Mouse (Mus musculus) monocyte, adult 5-6 weeks (primary cell): Measurements from ENCODE around the gene Ly9. TPM values are rescaled to one million over a fixed set of nuclear protein-coding genes. Genes with fewer than 3 reads are reported as not detected.

Experiments
- ATAC-seq: fragments of 153-309, 156-312 bp; replicated peaks from 2 replicates; pipeline ENCODE4 v1.8.0; 2017; ENCODE audit warnings: mild to moderate bottlenecking; ENCODE audit not compliant: low TSS enrichment, insufficient number of reproducible peaks, severe bottlenecking, poor library complexity, low FRiP score
- total RNA-seq: library from RNA; stranded (forward); fragments of 200-1000, 200-491, 200-594 nt; gene quantifications from 3 replicates; pipeline ENCODE4 v1.2.3, GENCODE M21; 2017

Gene Ly9
- total RNA-seq, 1 experiment from 2014 or later = 80.7 TPM

DNA sequence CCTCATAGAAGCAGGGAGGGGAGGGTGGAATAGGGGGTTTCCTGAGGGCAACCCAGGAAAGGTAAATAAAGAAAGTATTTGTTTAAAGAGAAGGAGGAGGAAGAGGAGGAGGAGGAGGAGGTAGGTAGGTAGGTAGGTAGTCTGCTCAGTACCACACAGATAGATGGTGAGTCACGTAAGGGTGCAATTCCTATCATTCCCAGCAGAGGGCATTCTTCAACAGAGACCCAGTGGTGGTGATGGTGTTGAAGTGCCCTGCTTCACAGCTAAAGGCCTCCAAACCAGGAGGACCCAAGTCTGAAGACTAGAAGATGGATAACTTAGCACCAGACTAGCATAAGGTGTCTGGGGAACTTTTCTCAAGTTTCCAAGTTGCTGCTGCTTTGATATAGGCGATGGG is 2.8 kb upstream of the Ly9 start:
- peak; percentile 60; the same call in 1 of the 2 replicates for ATAC-seq

DNA sequence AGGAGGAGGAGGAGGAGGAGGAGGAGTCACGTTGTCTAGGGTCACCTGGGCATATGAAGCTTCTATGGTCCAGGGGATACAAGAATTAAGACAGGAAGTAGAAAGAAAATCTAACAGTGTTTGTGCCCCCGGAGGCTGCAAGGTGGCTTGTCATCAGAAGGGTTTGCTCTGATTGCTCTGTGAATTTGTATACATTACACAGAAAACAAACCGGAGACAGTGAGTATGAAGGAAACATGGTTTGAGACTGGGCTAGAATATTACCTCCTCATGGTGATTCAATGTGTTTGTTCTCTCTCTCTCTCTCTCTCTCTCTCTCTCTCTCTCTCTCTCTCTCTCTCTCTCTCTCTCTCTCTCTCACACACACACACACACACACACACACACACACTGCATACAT is 554 bp downstream of the Ly9 start:
- ATAC-seq = no peak

DNA sequence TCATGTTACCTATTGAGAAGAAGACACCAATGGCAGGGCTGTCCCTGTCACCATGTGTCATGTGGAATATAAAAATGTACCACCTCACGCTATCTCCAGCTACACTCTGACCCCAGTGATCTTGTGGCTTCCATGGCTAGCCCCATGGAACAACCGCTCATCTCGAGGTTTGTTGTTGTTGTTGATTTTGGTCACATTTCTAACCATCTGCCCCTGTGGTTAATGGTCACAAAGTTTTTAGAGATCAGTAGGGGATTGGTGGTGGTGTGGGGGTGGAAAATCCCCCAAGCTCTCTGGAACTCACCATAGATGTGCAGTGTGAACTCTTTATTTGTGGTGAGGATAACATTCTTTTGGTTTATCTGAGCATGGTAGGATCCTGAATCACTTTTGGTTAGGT is 2.5 kb downstream of the Ly9 start:
- ATAC-seq = no peak

DNA sequence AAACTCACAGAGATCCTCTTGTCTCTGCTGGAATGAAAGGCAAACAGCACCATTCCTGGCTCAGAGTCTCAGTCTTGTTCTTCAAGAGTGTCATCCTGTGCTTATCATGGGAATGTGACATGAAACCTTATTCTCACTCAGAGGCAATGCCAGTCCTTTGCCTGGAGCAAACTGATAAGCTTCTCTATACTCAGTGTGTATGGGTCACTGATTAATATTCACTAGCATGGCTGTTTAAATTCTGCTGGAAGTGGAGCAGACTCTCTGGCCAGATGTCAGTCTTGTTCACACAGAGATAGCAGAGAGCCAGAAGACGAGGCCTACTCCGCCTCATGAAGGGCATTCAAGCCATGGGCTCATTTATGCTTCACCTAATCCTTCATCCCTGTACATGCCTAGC is 22.6 kb downstream of the Ly9 start:
- ATAC-seq = no peak

DNA sequence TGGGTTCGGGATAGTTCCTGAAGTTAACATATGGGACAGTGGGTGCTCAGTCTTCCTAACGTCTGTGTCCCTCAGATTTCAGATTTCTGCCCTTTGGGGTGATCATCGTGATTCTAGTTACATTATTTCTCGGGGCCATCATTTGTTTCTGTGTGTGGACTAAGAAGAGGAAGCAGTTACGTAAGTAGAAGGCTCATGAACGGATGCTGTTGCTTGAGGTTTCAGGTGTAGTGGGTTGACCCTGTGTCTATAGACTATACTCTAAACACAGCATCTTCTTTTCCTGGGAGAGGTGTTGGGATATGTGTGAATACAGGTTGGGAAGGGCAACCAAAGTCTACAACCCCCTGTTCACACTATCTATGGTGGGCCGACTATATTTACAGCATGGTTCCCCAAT is 30.0 kb downstream of the Ly9 start:
- no peak for ATAC-seq

DNA sequence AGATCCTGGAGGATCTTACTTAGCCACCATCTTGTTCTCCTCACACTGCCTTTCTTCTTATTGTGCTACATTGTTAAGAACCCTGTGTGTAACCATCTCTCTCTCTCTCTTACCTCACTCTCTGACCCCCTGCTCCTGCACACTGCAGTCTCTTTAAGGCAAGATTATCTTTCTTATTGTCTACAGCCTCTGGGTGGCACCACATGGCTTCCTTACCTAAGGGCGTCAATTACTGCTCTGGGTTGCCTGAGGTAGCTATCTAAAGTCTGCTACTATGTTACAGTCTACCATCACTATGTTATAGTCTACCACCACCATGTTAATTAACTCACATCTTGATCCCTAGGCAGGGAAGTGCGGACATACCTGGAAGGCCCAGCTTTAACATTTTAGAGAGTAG is 38.8 kb downstream of the Ly9 start:
- ATAC-seq = no peak

DNA sequence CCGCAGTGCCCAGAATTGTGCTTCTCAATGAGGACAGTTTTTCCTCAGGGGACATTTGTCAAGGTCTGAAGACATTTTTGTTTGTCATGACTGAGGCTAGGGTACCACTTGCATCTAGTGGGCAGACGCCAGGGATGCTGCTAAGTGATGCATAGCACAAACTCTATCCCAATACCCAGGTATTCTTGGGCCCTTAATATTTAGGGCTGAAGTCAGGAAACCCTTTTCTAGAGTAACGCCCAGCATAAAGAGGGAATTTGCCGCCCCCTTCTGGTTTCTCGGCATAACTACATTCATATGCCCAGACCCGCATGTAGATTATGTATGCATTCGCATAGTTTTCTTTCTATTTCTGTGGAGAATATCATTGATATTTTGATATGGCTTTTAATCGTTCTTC is 40.4 kb downstream of the Ly9 start:
- peak; percentile 37; the same call in 1 of the 2 replicates for ATAC-seq

DNA sequence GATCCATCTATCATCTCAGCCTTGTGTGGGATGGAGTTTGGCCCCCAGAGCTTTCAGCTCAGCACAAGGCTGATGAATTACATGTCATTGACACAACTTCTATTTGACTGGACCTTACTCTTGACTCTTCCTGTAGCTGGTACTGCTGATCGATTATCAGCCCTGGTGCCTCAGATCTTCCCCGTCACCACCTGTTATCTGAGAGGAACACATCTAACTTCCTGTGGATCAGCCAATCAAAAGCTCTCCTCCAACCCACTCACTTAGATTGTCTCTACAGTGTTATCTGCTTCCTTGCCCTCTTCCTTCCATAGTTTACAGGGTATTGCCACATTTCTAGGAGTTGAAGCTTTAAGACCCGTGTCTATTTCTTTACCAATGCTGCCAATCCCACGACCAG is 41.3 kb downstream of the Ly9 start:
- no peak for ATAC-seq

DNA sequence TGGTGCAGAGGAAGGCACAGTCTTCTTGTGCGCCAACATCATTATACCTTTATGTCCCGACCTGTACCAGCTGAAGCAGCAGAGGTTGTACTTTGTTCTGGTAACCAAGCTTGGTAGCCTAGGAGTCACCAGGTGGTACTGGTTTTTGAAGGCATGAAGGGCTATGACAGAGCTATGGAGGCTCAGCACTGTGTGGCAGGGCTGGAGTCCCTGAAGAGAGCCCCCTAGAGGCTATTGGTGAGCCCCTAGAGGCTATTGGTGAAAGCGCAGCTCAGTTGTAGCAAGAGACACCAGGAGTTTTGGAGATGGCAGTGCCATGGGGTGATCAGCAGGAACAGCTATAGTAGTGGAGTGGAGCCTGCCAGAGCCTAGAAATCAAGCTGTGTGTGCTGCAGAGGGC is 43.0 kb downstream of the Ly9 start:
- 0 out of 2 replicates have a peak, but pooled peaks have one; percentile 29 for ATAC-seq

DNA sequence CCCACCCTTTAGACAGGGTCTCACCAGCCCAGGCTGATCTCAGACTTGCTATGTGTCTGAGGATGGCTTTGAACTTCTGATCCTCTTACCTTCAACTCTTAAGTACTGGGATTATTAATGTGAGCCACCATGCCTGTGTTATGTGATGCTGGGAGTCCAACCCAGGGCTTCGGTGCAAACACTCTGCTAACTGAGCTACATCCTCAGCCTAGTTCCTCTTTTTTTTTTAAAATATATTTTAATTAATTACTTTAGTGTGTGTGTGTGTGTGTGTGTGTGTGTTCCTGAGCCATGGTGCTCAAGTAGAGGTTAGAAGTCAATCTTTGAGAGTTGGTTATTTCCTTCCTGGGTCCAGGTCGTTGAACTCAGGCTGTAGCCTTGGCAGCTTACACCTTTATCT is 44.2 kb downstream of the Ly9 start:
- no peak for ATAC-seq

DNA sequence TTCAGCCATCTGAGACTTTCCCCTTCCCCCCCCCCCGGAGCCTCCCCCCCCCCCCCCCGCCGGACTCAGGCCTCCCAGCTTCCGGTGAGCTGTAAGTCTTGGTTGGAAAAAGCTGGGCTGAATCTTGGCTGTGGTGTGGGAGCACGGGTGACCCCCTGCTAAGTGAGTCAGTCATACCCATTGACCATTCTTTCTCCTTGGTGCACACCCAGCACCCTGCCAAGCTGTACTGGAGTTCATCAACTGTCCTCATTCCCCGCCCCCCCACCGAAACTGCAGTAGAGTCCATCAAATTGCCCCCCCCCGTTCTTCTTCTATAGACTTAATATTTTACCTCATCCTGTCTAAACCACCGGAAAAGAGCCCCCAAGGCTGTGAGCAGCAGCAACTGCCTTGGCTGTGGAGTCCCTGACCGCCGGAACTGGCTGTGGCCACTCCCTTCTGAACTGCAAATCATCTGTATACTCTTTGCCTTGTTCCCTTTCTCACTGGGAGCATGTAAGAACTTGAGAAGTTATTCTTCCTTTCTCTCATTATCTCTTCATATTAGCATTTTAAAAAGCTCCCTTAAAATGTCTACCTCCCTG is 45.5 kb downstream of the Ly9 start:
- ATAC-seq = no peak

DNA sequence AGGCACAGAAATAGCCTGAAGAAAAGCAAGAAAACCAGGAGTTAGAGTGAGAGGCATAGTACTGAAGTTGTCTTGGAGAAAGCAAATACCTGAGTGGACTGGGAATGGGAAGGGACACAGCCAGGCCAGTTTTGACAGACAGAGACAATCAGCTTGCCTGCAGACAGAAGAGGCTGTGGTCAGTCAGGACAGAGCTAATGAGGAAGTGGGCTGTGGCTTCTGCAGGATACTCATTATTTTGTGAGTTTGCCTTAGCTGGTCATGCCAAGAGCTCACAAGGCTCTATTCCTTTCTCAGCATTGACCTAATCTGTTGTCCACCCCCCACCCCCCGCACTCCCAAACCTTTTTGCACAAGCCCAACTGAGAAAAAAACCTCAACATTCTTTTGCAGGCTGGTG is 46.0 kb downstream of the Ly9 start:
- peak; percentile 45 for ATAC-seq

DNA sequence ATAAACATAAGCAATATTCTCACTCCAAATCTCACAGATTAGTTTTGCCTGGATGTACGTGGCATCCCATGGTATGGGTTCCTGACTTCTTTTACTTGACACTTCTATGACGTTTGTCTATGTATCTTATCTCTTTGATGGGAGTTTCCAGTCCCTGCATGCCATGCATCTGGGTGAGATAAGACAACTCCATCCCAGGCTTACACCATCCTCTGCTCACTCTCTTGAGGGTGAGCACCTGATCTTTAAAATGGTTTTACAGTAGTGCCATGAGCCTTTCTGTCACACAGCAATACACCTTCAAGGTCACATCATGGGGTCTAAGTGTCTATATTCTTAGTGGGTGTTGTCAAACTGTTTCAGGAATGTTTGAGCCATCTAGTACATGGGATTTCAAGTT is 46.9 kb downstream of the Ly9 start:
- ATAC-seq = no peak

DNA sequence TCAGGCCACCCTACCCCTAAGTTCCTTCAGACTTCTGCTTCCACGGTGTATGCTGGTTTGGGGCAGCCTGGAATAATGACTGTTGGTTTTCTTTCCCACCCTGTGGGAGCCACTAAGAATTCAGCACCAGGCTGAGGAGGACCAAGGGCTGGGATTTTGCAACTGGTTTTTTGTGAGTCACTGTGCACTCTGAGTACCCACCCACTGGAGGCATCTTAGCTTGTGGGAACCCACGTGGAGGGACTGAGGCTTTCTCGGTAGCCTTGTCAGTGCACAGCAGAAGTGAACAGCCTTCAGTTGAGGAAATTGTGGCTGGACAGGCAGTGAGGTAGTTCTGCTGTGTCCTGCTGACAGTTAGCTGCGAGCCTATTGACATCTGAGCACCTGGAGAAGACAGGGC is 48.3 kb downstream of the Ly9 start, which contains the start of gene Cd244a:
Cd244a (plus strand) TSS at position 296 of the 400 bp plus-strand sequence.
- ATAC-seq = peak; percentile 85

DNA sequence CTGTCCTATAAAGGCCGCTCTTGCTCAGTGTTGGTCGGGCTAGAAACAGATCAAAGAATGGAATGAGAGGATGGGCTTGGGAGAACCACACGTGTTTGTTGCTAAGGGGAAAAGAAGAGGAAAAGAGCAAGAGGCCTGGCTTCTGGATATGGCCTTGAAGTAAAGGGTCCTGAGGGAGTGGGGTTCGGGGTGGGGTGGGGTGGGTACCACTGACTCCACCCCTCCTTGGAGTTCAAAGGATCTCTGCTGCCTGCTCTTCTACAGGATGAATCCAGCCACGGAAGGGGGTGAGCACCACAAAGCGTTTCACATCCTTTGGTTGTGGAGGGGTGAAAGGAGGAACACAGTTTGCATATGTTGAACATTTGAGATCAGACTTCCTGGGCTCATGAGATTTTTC is 48.8 kb downstream of the Ly9 start:
- ATAC-seq = no peak

DNA sequence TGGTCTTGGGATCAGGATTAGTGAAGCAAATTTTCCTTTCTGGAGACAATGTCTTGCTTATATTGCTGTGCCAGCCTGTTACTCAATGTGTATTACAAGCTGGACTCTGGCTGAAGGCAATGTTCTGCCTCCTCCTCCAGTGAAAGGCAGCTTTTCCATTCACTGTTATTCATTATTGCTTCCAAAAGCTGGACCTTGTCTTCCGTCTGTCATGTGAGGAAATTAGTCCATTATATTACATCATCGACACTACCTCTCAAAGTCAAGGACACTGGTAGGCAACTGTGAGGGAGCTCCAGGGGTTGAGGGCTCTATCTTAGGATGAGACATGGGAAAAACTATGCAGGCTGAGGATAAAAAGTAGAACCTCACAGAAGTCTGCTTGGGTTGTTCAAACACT is 50.8 kb downstream of the Ly9 start:
- ATAC-seq = no peak

DNA sequence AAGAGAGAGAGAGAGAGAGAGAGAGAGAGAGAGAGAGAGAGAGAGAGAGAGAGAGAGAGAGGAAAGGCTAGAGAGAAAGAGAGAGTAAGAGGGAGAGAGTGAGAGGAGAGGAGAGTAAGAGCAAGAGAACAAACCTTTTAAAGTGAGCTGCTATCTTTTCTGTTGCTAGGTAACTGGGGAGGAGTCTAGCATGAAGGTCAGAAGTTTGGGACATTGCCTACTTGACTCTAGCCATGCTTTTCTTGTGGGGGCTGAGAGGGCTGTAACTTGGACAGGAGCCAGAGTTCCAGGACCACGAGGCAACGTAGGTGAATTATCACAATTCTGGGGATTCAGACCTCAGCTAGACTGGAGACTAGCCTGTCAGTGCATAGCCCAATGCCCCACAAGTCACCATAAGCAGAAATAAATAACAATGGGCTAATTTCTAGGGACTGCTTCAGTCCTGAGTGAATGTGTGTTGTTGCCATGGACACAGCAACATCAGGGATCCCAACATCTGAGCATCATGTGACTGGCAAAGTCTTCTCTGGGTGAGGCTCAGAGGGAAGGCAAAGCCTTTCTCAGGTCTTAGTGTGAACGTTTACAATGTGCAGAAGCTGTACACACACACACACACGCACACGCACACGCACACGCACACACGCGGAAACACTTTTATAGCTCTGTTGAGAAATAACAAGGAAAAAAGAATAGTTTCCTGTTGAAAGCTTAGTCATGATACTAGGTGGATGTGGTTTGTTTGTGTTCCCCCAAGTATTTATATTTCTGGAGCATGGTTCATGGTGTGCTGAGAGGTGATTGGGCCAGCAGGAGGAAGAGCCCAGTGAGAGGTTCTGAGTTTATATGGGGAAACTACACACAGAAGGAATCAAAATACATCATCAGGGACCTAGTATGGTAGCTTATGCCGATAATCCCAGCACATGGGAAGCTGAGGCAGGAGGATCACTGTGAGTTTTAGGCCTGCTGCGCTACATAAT is 53.6 kb downstream of the Ly9 start:
- ATAC-seq = peak; percentile 61

DNA sequence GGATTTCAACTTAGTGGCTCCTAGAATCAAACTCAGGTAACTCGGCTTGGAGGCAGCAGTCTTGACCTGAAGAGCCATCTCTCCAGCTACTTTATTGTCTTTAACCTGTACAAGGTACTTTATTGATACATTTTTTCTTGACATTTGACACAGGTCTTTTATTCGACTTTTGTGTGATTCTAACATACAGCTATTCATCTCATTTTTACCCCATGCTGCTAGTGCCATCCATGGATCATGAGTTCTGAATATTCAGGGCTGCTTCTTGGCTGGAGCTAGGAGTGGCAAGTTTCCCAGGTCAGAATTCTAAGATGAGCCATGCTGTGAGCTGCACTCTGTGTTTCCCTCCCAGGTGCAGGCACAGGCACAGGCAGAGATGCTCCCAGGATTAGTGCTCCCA is 55.0 kb downstream of the Ly9 start:
- no peak for ATAC-seq

DNA sequence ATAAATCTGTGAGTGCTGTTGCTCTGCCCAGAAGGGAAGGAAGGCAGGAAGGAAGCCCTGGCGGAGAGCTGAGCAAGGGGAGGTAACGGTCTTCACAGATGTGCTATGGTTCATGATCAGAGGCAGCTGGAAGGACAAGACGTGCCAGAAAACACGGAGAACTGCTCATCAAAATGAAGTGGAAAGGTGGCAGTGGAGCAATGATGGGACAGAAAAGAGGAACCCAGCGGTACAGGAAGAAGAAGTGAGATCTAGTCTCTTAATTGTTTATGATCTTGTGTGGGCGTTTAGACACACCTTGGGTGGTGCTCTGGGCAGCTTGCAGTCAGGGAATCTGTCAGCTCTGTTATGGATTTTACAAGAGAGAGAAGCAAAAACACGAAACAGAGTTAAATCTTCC is 55.9 kb downstream of the Ly9 start:
- ATAC-seq = peak; percentile 88

DNA sequence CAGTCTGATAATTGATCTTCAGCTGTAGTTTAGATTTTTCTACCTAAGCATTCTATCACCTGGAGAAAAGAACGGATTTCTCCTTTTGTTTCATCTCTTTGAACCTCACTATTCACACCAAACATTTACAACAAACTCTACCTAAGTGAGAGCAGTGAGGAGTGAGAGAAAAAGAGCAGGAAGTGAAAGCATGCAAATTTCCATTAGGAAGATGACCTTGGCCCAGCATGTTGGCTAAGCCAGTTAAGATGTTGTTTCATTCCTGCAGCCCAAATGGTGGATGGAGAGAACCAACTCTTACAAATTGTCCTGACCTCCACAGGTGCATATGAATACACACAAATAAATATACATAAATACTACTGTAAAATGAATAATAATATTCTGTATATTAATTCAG is 66.5 kb downstream of the Ly9 start:
- ATAC-seq = no peak
